Mouse (Mus musculus): ENCODE results near the gene Mfap1a. TPM values are rescaled to one million over a fixed set of nuclear protein-coding genes. Genes with fewer than 3 reads are reported as not detected.
"Not testable (repeated sequence)": the region's sequence is repeated elsewhere in the genome, so short reads cannot be mapped to it uniquely, and the experiment has no call there.

Mfap1a gene
- 10 to 100 TPM; 32.0 to 34.5 TPM for total RNA-seq (2021)
- long read RNA-seq, experiment 1, full-length matches to known transcripts = 25 of 28 reads
- long read RNA-seq, experiment 1, partial matches to known transcripts = 0 of 28 reads
- long read RNA-seq, experiment 1, other reads (novel, unspliced or antisense) = 3 of 28 reads
- long read RNA-seq, experiment 2, full-length matches to known transcripts = 97 of 107 reads
- long read RNA-seq, experiment 2, partial matches to known transcripts = 4 of 107 reads
- long read RNA-seq, experiment 2, other reads (novel, unspliced or antisense) = 6 of 107 reads

GRCm38 (mm10) chr2:121505942-121506882, at the start of gene Mfap1a, which contains the start of gene Wdr76:
TSS of gene Mfap1a (minus strand) at chr2:121506665.
TSS of gene Wdr76 (plus strand) at chr2:121506723.
- peak; percentile 70 to 74 for DNase-seq (ENCODE audit: low spot score in 2 of 2)

- no peak for DNase-seq (ENCODE audit: low spot score in 2 of 2)
These were observed 44.8 kb upstream of the Mfap1a start for GRCm38 (mm10) chr2:121551271-121551670.

- no peak for DNase-seq (ENCODE audit: low spot score in 2 of 2)
These were observed 43.2 kb upstream of the Mfap1a start for GRCm38 (mm10) chr2:121549630-121550029.

GRCm38 (mm10) chr2:121544829-121545228, 38.4 kb upstream of the Mfap1a start:
- no peak for DNase-seq (ENCODE audit: low spot score in 2 of 2)

GRCm38 (mm10) chr2:121525056-121525455, 18.6 kb upstream of the Mfap1a start:
- no peak for DNase-seq (ENCODE audit: low spot score in 2 of 2)

- not testable (repeated sequence) for DNase-seq (ENCODE audit: low spot score in 2 of 2)
These were observed 16.4 kb upstream of the Mfap1a start for GRCm38 (mm10) chr2:121522830-121523229.

- DNase-seq (ENCODE audit: low spot score in 2 of 2) = no peak
These were observed 15.5 kb upstream of the Mfap1a start for GRCm38 (mm10) chr2:121522006-121522405.

- DNase-seq (ENCODE audit: low spot score in 2 of 2) = not testable (repeated sequence)
These were observed 12.2 kb upstream of the Mfap1a start for GRCm38 (mm10) chr2:121518711-121519110.

GRCm38 (mm10) chr2:121518106-121518505, 11.6 kb upstream of the Mfap1a start:
- DNase-seq (ENCODE audit: low spot score in 2 of 2) = no peak

GRCm38 (mm10) chr2:121514211-121514610, 7.7 kb upstream of the Mfap1a start:
- DNase-seq (ENCODE audit: low spot score in 2 of 2) = no peak

- DNase-seq (ENCODE audit: low spot score in 2 of 2) = not testable (repeated sequence)
These were observed 6.7 kb upstream of the Mfap1a start for GRCm38 (mm10) chr2:121512991-121513765.

- DNase-seq (ENCODE audit: low spot score in 2 of 2) = no peak
These were observed 4.9 kb upstream of the Mfap1a start for GRCm38 (mm10) chr2:121511401-121511800.

GRCm38 (mm10) chr2:121509584-121509983, 3.1 kb upstream of the Mfap1a start:
- DNase-seq (ENCODE audit: low spot score in 2 of 2) = peak; percentile 70 to 74

GRCm38 (mm10) chr2:121507951-121508330, 1.5 kb upstream of the Mfap1a start:
- DNase-seq (ENCODE audit: low spot score in 2 of 2) = no peak

- DNase-seq (ENCODE audit: low spot score in 2 of 2) = no peak
These were observed 897 bp upstream of the Mfap1a start for GRCm38 (mm10) chr2:121507173-121507950.

- DNase-seq (ENCODE audit: low spot score in 2 of 2) = not testable (repeated sequence)
These were observed 4.9 kb downstream of the Mfap1a start for GRCm38 (mm10) chr2:121501550-121501949.

- not testable (repeated sequence) for DNase-seq (ENCODE audit: low spot score in 2 of 2)
These were observed 22.1 kb downstream of the Mfap1a start for GRCm38 (mm10) chr2:121484403-121484802.

- no peak for DNase-seq (ENCODE audit: low spot score in 2 of 2)
These were observed 22.9 kb downstream of the Mfap1a start for GRCm38 (mm10) chr2:121483576-121483975.

- not testable (repeated sequence) for DNase-seq (ENCODE audit: low spot score in 2 of 2)
These were observed 25.5 kb downstream of the Mfap1a start for GRCm38 (mm10) chr2:121480916-121481315.

- DNase-seq (ENCODE audit: low spot score in 2 of 2) = peak in 1 of 2 experiments; percentile 32
These were observed 26.0 kb downstream of the Mfap1a start for GRCm38 (mm10) chr2:121480498-121480897.

All from adrenal gland, adult 18-20 months (tissue).